Mouse (Mus musculus): ENCODE measurements around the gene Tmem132c.
A peak's percentile ranks its signal among the peaks of the same experiment; 100 is the strongest.
"Not testable (repeated sequence)": the region's sequence is repeated elsewhere in the genome, so short reads cannot be mapped to it uniquely, and the experiment has no call there.

Gene Tmem132c

GRCm38 (mm10) chr5:127347053-127347748, 105.6 kb downstream of the Tmem132c start:
- DNase-seq, result no peak

DNA sequence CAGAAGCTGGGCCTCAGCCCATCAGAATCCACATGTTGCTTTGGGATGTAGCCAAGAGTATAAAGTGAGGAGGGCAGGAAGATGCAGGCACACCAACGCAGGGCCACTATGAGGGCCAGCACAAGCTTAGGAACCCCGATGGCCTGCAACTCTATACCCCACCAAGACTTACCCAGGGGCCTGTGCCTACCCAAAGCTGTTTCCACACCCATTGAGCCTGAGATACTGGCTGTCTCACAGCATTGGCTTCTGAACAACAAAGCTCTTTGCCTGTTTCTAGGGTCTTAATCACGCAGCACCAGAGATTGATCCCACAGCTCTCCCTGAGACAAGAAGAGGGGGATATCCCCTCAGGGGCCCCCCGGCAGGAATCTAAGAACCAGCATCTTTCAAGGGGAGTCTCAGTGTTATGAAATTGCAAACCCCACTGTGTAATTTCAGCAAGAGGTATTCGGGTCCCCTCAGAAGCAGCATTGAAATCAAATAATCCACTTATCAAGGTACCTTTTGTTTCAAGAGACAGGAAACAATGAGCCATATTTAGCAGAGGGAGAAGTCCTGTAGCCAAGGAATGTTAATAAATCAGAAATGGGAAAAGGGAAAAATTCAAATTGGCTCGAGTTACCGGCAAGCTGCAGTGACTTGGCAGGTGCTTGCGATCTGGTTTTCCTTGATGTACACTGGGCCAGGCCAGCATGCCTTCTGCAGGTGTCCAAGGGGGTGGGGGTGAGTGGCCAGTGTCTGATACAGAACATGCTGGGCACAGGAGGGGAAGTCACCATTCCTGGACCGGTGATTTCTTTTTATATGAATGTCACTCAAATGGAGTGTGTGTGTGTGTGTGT, 107.8 kb downstream of the Tmem132c start:
- DNase-seq, result no peak

GRCm38 (mm10) chr5:127353002-127353401, 111.4 kb downstream of the Tmem132c start:
- no peak for DNase-seq

- no peak for DNase-seq
Observed at GRCm38 (mm10) chr5:127355836-127356235, 114.2 kb downstream of the Tmem132c start.

DNA sequence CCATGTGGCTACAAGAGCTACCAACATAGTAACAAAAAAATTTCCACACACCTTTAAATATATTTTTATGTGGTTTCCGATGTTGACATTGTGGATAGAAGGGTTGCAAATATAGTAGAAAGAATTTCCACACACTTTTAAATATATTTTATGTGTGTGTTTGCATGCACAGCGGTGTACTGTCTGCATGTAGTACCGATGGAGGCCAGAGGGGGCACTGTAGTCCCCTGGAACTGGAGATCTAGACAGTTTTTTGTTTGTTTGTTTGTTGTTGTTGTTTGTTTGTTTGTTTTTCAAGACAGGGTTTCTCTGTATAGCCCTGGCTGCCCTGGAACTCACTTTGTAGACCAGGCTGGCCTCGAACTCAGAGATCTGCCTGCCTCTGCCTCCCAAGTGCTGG, 116.3 kb downstream of the Tmem132c start:
- not testable (repeated sequence) for DNase-seq

DNA sequence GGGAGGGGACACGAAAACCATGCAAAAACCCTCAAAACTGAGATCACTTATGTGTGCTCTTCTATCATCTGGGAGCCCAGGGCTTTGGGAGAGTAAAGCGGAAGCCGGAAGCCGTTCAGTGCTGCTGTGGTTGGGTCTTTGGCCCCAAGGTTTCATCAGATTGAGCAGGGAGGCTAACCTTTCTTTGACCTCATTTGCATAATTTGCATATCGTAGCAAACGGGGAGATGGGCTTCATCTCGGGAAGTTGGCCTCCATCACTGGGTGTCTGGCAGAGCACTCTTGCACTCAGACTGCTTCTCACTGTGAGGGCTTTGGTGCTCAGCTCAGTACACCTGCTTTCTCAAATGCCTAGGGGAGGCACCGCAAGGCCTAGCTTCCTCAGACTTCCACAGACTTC, 119.5 kb downstream of the Tmem132c start:
- DNase-seq, result no peak

DNA sequence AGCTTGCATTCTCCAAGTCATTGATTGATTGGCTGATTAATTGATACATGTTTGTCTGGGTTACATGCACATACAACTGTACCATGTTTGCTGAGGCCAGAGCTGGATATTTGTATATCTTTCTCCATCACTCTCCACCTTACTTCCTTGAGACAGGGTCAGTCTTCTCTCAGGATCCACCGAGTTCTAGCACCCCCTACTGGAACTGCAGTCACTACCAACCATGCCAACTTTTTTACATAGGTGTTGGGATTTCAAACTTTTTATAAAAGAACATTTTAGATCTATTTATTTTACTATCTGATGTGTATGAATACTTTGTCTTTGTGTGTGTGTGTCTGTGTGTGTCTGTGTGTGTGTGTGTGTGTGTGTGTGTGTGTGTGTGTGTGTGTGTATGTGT, 123.5 kb downstream of the Tmem132c start:
- DNase-seq, result no peak

DNA sequence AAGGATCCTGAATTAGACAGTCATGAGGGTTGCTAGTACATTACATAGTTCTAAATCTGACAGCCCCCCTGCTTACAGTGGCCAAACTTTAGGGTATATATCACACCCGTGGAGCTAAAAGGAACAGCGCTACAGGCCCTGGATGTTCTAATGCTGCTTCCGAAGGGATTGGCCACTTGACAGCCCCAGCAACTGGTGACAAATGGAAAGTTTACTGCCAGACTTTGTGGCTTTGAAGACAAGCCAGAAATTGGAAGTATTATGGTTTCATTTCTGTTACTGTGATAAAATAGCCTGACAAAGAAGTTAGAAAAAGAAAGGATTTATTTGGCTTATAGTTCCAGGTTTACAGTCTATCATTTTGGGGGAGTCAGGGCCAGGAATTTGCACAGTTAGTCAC, 126.6 kb downstream of the Tmem132c start:
- no peak for DNase-seq

DNA sequence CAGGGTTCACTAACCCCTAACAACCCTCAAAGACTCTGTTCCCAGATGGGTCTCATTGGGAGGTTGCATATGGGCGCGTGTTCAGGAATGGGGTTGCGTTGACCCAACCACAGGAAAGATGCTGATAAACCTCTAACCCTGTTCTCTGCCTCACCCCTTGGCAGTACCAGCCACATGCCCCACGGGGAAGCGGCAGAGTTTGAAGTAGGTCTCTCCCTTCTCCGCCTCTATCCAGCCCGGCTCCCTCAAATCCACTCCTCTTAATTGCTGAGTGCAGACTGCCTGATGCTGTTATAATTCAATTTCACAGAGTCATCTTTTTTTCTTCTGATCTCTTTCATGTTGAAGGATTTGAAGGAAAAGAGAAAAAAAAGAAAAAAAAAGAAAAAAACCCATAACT, 128.2 kb downstream of the Tmem132c start:
- no peak for DNase-seq

- no peak for DNase-seq
Observed at GRCm38 (mm10) chr5:127370503-127370902, 128.9 kb downstream of the Tmem132c start.

DNA sequence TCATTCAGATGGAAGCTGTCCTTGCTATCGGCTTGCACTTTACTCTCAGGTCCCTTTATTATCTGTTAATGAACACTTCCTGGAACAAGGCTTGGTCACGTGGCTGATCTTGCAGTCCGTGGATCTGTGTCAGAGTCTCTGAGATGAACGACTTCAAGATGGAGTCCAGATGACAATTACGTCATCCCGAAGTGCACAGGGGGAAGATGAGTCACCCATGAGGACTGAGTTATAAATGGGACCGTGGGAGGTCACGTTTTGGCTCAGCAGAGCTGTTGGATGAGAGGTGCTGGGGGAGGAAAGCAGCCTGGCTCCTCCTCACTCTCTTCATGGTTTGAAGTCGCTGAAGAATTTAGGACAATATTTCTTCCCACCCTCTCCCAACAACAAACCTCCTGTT, 132.6 kb downstream of the Tmem132c start:
- DNase-seq, result no peak

- no peak for DNase-seq
Observed at GRCm38 (mm10) chr5:127375654-127376053, 134.0 kb downstream of the Tmem132c start.

- DNase-seq, result no peak
Observed at GRCm38 (mm10) chr5:127378521-127378920, 136.9 kb downstream of the Tmem132c start.

- no peak for DNase-seq
Observed at GRCm38 (mm10) chr5:127379351-127379750, 137.7 kb downstream of the Tmem132c start.

- no peak for DNase-seq
Observed at GRCm38 (mm10) chr5:127381216-127381615, 139.6 kb downstream of the Tmem132c start.

GRCm38 (mm10) chr5:127382571-127382970, 141.0 kb downstream of the Tmem132c start:
- no peak for DNase-seq

DNA sequence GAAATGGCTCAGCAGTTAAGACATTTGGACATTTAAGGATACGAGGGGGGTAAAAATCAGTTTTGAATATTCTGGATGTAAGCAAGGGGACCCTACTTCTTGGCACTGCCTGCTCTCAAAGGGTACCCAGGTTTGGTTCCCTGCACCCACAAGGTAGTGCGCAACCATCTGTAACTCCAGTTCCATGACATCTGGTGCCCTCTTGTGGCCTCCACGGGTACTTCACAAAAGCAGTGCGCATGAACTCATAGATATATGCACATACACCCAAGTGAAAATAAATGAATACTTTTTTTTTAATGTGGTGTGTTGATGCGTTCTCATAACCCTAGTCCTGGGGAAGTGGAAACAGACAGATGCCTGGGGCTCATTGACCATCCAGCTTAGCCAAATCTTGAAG, 149.6 kb downstream of the Tmem132c start:
- DNase-seq, result peak in 1 of 2 experiments; percentile 1

DNA sequence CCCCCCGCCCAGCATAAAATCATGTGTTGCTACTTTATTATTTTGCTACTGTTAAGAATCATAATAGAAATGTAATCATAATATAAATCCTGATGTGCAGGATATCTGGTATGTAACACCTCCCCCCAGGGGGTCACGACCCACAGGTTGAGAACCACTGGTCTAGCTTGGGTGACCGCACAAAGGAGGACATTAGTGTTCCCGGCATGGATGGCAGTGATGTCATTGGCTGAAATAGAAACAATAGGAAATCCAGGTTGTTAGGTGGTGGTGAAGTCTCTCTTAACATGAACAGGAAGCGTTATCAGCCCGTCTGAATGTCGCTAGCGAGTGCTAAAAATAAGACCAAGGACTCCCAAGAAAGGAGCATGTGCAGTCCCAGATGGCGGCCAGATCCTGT, 155.3 kb downstream of the Tmem132c start:
- DNase-seq, result no peak

DNA sequence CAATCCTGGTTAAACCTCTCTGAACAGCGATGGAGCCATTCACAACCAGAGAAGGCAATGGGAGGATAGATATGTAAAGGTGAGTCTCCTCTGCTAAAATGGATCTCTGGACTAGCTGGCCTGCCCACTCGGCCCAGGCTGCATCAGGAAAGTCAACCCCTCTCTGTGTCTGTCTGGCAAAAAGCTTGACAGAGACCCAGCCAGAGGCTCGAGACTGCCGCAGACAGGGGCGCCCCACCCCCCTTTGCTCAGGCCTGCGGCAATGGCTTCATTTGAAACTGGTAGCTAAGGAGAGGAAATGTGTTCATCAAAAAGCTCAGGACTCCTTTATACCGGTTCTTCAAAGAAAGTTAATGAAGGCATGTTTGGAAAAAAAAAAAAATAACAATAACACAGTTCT, 156.4 kb downstream of the Tmem132c start:
- DNase-seq, result no peak

- DNase-seq, result no peak
Observed at GRCm38 (mm10) chr5:127405391-127406000, 163.9 kb downstream of the Tmem132c start.

DNA sequence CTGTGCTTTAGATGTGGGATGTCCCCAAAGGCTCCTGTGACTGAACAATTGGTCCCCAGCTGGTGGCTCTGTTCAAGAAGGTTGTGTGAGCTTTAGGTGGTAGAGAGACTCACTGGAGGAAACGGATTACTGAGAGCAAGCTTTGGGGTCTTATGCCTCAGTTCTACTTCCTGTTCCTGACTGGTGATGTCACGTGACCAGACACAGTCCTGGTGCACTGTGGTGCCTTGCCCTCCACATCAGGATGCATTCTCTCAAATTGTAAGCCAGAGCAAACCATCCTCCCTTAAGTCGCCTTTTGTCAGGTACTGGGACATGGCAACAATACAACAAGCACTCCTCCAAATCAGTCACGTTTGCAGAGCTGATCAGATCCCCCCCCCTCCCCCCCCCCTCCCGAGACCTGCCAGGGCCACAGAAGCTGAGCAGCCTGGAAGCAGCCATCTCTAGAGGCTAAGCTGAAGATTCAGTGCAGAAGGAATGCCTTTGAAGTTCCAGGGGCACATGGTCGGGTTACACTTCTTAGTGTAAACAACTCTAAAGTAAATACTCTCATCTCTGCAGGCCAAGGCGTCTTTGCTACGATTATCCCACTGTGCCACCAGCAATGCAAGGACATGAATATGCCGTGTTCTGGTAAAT, 164.5 kb downstream of the Tmem132c start:
- no peak for DNase-seq

DNA sequence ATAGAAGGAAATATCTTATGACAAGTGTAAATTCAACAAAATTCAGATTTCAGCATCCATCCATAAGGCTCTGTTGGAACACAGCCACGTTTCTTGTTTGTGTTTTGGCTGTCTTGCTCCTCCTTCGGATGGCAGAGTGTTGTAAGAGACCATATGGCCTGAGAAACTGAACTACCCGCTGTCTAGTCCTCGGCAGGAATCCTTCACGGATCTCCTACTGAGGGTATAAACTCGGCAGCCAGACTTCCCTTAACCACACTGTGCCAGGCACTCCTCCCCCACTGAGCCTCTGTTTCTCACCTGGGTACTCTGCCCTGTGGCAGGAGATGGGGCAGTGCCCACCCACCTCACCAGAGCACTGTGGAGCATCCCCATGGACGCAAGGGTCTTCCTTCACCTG, 174.9 kb downstream of the Tmem132c start:
- no peak for DNase-seq

- DNase-seq, result no peak
Observed at GRCm38 (mm10) chr5:127423936-127424335, 182.3 kb downstream of the Tmem132c start.
